Mouse (Mus musculus) hindbrain, embryonic 14.5 days (tissue): ENCODE results near the gene Tars2. TPM values are rescaled to one million over a fixed set of nuclear protein-coding genes. Genes with fewer than 3 reads are reported as not detected.
"Not testable (repeated sequence)": the region's sequence is repeated elsewhere in the genome, so short reads cannot be mapped to it uniquely, and the experiment has no call there.

Experiments used
- ATAC-seq: fragments of 200-750 bp; cut with Nextera tagmentation; 2 replicates; pipeline ENCODE4 v1.8.0; 2017; ENCODE audit warnings: moderate number of reproducible peaks, mild to moderate bottlenecking, moderate TSS enrichment, moderate library complexity; ENCODE audit not compliant: low FRiP score
- DNase-seq: peaks from one replicate; pipeline ENCODE4 v3.0.0-alpha.2; 2015; ENCODE audit warnings: low spot score
- H3K27ac ChIP-seq: fragments of 300-500 bp; sonication (generic); 2 replicates; pipeline ENCODE4 v1.5.1; 2014; ENCODE audit warnings: mild to moderate bottlenecking, moderate library complexity
- H3K27me3 ChIP-seq: fragments of 300-500 bp; sonication (generic); 2 replicates; pipeline ENCODE4 v1.6.1; 2014; ENCODE audit warnings: mild to moderate bottlenecking, low read length, mixed read lengths; ENCODE audit not compliant: control insufficient read depth, insufficient read depth
- H3K36me3 ChIP-seq: fragments of 300-500 bp; sonication (generic); replicated peaks from 2 replicates; pipeline ENCODE4 v1.6.1; 2014; ENCODE audit not compliant: control insufficient read depth, insufficient read depth
- H3K4me1 ChIP-seq: fragments of 300-500 bp; sonication (generic); replicated peaks from 2 replicates; pipeline ENCODE4 v1.6.1; 2014; ENCODE audit warnings: antibody characterized with exemption, low read length, mixed read lengths; ENCODE audit not compliant: control insufficient read depth, insufficient read depth
- H3K4me2 ChIP-seq: fragments of 300-500 bp; sonication (generic); replicated peaks from 2 replicates; pipeline ENCODE4 v1.6.1; 2014; ENCODE audit warnings: mild to moderate bottlenecking, moderate library complexity
- H3K4me3 ChIP-seq: fragments of 300-500 bp; sonication (generic); replicated peaks from 2 replicates; pipeline ENCODE4 v1.5.1; 2014; ENCODE audit warnings: mild to moderate bottlenecking, low read length
- H3K9ac ChIP-seq: fragments of 300-500 bp; sonication (generic); 2 replicates; pipeline ENCODE4 v1.6.1; 2014
- H3K9me3 ChIP-seq: fragments of 300-500 bp; sonication (generic); 2 replicates; pipeline ENCODE4 v1.6.1; 2016; ENCODE audit warnings: low read length; ENCODE audit not compliant: control insufficient read depth
- WGBS: fragments of 180-500 bp; shearing (Covaris S2); extraction: QIAGEN DNeasy Blood & Tissue Kit; methylation state at CpG from one replicate; pipeline ENCODE4 v1.1.7; 2014; 5-methylcytosine and 5-hydroxymethylcytosine counted together
- polyA plus RNA-seq: library from polyadenylated mRNA; unstranded; fragments of >200 nt; fragmentation: Nextera tagmentation; extraction: Ambion mirVana; gene quantifications from 2 replicates; pipeline ENCODE4 v1.2.1, GENCODE M21; 2014

Gene Tars2
- polyA plus RNA-seq = 43.2 and 49.0 TPM in 2 replicates

- no peaks in the 10 kb centered on the region for H3K27me3 ChIP-seq
- no peak for DNase-seq
- H3K9me3 ChIP-seq = no peaks in the 10 kb centered on the region
- H3K4me3 ChIP-seq = no peak within 1 kb of the TSS
- WGBS = 84% methylated on average over 6 of the region's 6 CpGs
- H3K36me3 ChIP-seq = peaks cover 20% of the 10 kb centered on the region
- H3K9ac ChIP-seq = no peak within 1 kb of the TSS
- no peak within 1 kb of the TSS for H3K4me2 ChIP-seq
- H3K4me1 ChIP-seq = no peaks in the 10 kb centered on the region
- ATAC-seq = no peak
- no peak within 1 kb of the TSS for H3K27ac ChIP-seq
Measured at GRCm38 (mm10) chr3:95760106-95760505, at the start of gene Tars2. Gene Tars2 (minus strand): TSS chr3:95760206.

- no peak for ATAC-seq
- H3K4me3 ChIP-seq = no peak overlapping the region
- peaks cover 15% of the 10 kb centered on the region for H3K36me3 ChIP-seq
- no peak for DNase-seq
- no peak overlapping the region for H3K9ac ChIP-seq
- H3K27ac ChIP-seq = no peak overlapping the region
- H3K4me1 ChIP-seq = no peaks in the 10 kb centered on the region
- H3K4me2 ChIP-seq = no peak overlapping the region
- H3K9me3 ChIP-seq = no peaks in the 10 kb centered on the region
- 75% methylated on average over 2 of the region's 2 CpGs for WGBS
- H3K27me3 ChIP-seq = no peaks in the 10 kb centered on the region
Measured at GRCm38 (mm10) chr3:95808384-95808783, 48.4 kb upstream of the Tars2 start.

- peaks cover 15% of the 10 kb centered on the region for H3K36me3 ChIP-seq
Measured at GRCm38 (mm10) chr3:95807630-95808029, 47.6 kb upstream of the Tars2 start.

GRCm38 (mm10) chr3:95806677-95807076 lies 46.7 kb upstream of the Tars2 start:
- H3K36me3 ChIP-seq = peaks cover 15% of the 10 kb centered on the region
- DNase-seq (no peak), ATAC-seq (no peak)
- H3K27ac ChIP-seq = no peak overlapping the region
- WGBS = 96% methylated on average over 1 of the region's 1 CpGs
- no peaks in the 10 kb centered on the region for H3K9me3 ChIP-seq
- H3K27me3 ChIP-seq = no peaks in the 10 kb centered on the region
- no peak overlapping the region for H3K9ac ChIP-seq
- no peak overlapping the region for H3K4me3 ChIP-seq
- no peak overlapping the region for H3K4me2 ChIP-seq
- H3K4me1 ChIP-seq = no peaks in the 10 kb centered on the region

More at GRCm38 (mm10) chr3:95807630-95808029, 47.6 kb upstream of the Tars2 start:
- not testable (repeated sequence) for H3K9me3 ChIP-seq, DNase-seq, H3K4me3 ChIP-seq, H3K4me2 ChIP-seq, ATAC-seq, H3K27me3 ChIP-seq, H3K4me1 ChIP-seq, H3K27ac ChIP-seq, H3K9ac ChIP-seq
- WGBS = 75% methylated on average over 4 of the region's 6 CpGs

GRCm38 (mm10) chr3:95803851-95804250 lies 43.8 kb upstream of the Tars2 start:
- Histone ChIP-seq H3K9me3 (no peaks in the 10 kb centered on the region), H3K4me3 (no peak overlapping the region), H3K36me3 (peaks cover 15% of the 10 kb centered on the region), H3K4me1 (no peaks in the 10 kb centered on the region), H3K27me3 (no peaks in the 10 kb centered on the region), H3K4me2 (no peak overlapping the region), H3K27ac (no peak overlapping the region), H3K9ac (no peak overlapping the region)
- no peak for ATAC-seq
- no peak for DNase-seq
- WGBS = 97% methylated on average over 4 of the region's 4 CpGs

GRCm38 (mm10) chr3:95798756-95799155 lies 38.8 kb upstream of the Tars2 start:
- H3K4me2 ChIP-seq = no peak overlapping the region
- H3K27me3 ChIP-seq = no peaks in the 10 kb centered on the region
- H3K4me3 ChIP-seq = no peak overlapping the region
- no peaks in the 10 kb centered on the region for H3K9me3 ChIP-seq
- WGBS = 93% methylated on average over 4 of the region's 4 CpGs
- no peak overlapping the region for H3K27ac ChIP-seq
- no peaks in the 10 kb centered on the region for H3K4me1 ChIP-seq
- ATAC-seq (no peak), DNase-seq (no peak)
- H3K9ac ChIP-seq = no peak overlapping the region
- H3K36me3 ChIP-seq = no peaks in the 10 kb centered on the region

GRCm38 (mm10) chr3:95794299-95794698 lies 34.3 kb upstream of the Tars2 start:
- 0 out of 2 replicates have a peak, but pooled peaks cover 2% of the 10 kb centered on the region for H3K36me3 ChIP-seq
- H3K4me2 ChIP-seq = no peak overlapping the region
- H3K9me3 ChIP-seq = no peaks in the 10 kb centered on the region
- DNase-seq (no peak), ATAC-seq (no peak)
- H3K27ac ChIP-seq = no peak overlapping the region
- no peaks in the 10 kb centered on the region for H3K27me3 ChIP-seq
- H3K4me1 ChIP-seq = no peaks in the 10 kb centered on the region
- WGBS = 96% methylated on average over 1 of the region's 1 CpGs
- H3K9ac ChIP-seq = no peak overlapping the region
- no peak overlapping the region for H3K4me3 ChIP-seq

- Histone ChIP-seq H3K9ac (no peak overlapping the region), H3K4me1 (no peaks in the 10 kb centered on the region), H3K4me3 (no peak overlapping the region), H3K27ac (no peak overlapping the region), H3K4me2 (no peak overlapping the region), H3K36me3 (peaks cover 5% of the 10 kb centered on the region; the same call in 1 of the 2 replicates), H3K27me3 (no peaks in the 10 kb centered on the region), H3K9me3 (no peaks in the 10 kb centered on the region)
- 90% methylated on average over 2 of the region's 2 CpGs for WGBS
- DNase-seq (no peak), ATAC-seq (no peak)
Measured at GRCm38 (mm10) chr3:95793662-95794061, 33.7 kb upstream of the Tars2 start.

GRCm38 (mm10) chr3:95785501-95785900 lies 25.5 kb upstream of the Tars2 start:
- WGBS = 94% methylated on average over 4 of the region's 4 CpGs

GRCm38 (mm10) chr3:95771985-95772384 lies 12.0 kb upstream of the Tars2 start:
- ATAC-seq = no peak
- DNase-seq = no peak
- Histone ChIP-seq H3K27ac (no peak overlapping the region), H3K9me3 (no peaks in the 10 kb centered on the region), H3K36me3 (peaks cover 88% of the 10 kb centered on the region), H3K27me3 (no peaks in the 10 kb centered on the region), H3K4me2 (no peak overlapping the region), H3K4me1 (no peaks in the 10 kb centered on the region), H3K4me3 (no peak overlapping the region), H3K9ac (no peak overlapping the region)

More at GRCm38 (mm10) chr3:95785501-95785900, 25.5 kb upstream of the Tars2 start:
- Histone ChIP-seq H3K9ac (no peak overlapping the region), H3K27ac (no peak overlapping the region), H3K4me3 (no peak overlapping the region), H3K9me3 (no peaks in the 10 kb centered on the region), H3K4me1 (no peaks in the 10 kb centered on the region), H3K36me3 (peaks cover 82% of the 10 kb centered on the region), H3K27me3 (no peaks in the 10 kb centered on the region), H3K4me2 (no peak overlapping the region)
- ATAC-seq (no peak), DNase-seq (no peak)
